Mouse (Mus musculus) megakaryocyte progenitor cell, adult 5-6 weeks (primary cell): ENCODE measurements around the gene Ero1lb. TPM values are rescaled to one million over a fixed set of nuclear protein-coding genes. Genes with fewer than 3 reads are reported as not detected.

ENCODE experiments used
- ATAC-seq: replicated peaks from 2 replicates; pipeline ENCODE4 v1.8.0; 2016; ENCODE audit warnings: mild to moderate bottlenecking, moderate TSS enrichment, inconsistent platforms; ENCODE audit not compliant: poor library complexity
- total RNA-seq, 2 experiments: library from RNA; stranded (forward) in 1 of 2; stranded (reverse) in 1 of 2; fragments of 157-497, 149-512 nt in 1 of 2; fragments of 200-1000 nt in 1 of 2; gene quantifications; 2 replicates each; pipeline versions ENCODE4 v1.2.3 to v1.2.4; 2015 to 2017

The Ero1lb gene
- 19.0 and 24.4 TPM in 2 replicates for total RNA-seq (2015)
- total RNA-seq (2017), result 14.2 and 14.4 TPM in 2 replicates

DNA sequence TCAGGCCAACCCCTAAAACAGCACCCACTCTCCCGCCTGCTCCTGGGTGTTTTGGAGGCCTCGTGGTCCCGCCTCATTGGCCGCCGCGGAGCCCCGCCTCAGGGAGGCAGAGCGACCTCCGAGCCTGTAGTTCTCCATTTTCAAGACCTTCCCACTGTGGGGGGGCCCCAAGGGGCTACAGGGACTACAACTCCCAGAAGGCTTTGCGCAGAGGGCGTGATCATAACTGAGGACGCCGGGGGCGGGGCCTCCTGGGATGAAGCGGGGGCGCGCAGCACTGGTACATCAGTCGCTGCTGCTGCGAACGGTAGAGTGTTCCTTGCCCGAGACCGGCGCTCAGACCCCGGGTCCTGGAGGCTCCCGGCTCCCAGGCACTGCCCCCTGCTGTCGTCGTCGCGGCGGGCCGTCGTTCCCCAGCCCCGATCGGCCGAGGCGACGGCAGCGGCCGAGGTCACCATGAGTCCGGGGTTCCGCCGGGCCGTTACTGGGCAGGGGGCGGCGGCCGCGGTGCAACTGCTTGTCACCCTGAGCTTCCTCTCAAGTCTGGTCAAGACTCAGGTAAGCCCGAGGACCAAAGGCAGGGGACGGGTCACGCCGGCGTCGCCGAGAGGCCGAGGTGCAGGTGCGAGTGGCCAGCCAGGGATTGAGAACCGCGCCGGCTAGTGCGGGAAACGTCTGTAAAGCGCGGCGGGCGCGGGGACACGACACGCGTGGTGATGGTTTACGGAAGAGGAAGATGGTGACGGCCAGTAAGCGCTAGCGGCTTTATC lies at the start of gene Ero1lb:
TSS of gene Ero1lb (plus strand) at position 254 of the 770 bp plus-strand sequence.
- peak; percentile 87 for ATAC-seq

DNA sequence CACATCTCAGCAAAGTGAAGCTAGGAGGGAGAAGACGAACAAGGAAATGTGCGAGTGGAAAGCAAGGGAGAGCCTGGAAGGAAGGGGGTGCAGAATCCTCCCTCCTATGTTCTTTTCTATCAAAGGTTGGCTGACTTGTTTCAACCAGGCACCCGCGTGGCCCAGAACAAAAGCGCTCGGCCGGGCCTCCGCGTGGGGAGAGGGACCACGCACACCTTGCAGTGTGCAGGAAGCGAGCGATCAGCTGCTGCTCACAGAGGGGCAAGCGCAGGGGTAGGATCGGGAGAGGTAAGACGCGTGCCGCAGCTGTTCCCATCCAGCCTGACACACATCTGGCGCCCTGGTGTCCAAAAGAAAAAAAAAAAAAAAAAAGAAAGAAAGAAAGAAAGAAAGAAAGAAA lies 46.3 kb upstream of the Ero1lb start:
- 0 out of 2 replicates have a peak, but pooled peaks have one; percentile 14 for ATAC-seq

DNA sequence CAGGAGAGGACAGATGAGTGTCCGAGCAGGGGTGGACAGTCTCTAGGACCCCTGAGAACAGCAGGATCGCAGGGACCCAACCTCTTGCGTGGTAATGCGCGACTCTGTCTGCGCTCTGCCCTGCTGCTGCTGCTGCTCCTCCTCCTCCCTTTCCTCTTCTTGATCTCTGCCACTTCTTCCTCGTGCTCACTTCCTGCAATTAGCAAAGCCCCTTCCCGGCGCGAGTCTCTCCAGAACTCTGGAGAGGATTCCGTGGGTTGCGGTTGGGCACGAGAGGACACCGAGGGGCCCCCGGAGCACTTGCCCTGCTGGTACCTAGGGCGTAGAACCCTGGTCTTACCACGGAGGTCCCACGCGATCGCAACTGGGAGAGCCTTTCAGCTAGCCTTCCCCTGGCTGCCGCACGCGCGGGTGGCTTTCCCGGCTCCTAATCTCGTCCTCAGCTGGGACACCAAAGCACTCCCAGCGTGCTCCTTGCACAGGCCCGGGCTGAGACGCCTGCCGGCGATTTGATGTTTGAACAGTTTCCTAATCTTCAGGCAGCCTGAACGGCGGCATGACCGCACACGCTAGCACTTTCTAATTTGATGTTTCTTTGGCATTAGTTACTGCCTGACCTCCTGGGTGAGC lies 45.6 kb upstream of the Ero1lb start, which contains the start of gene Edaradd:
TSS of gene Edaradd (minus strand) at position 484 of the 630 bp plus-strand sequence.
- ATAC-seq, result peak; percentile 80

DNA sequence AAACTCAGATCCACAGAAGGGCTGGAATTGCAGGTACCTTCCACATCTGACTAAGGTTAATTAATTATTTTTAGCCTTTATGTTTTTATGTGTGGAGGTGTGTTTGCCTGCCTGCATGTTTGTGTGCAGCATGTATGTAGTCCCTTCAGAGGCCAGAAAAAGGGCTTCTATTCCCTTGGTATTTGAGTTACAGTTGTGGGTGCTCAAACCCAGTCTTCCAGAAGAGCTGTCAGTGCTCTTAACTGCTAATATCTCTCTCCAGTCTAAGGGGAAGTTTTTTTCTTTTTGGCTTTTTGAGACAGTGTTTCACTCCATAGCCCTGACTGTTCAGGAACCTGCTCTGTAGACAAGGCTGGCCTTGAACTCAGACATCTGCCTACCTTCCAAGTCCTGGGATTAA lies 43.3 kb upstream of the Ero1lb start:
- ATAC-seq, result no peak

DNA sequence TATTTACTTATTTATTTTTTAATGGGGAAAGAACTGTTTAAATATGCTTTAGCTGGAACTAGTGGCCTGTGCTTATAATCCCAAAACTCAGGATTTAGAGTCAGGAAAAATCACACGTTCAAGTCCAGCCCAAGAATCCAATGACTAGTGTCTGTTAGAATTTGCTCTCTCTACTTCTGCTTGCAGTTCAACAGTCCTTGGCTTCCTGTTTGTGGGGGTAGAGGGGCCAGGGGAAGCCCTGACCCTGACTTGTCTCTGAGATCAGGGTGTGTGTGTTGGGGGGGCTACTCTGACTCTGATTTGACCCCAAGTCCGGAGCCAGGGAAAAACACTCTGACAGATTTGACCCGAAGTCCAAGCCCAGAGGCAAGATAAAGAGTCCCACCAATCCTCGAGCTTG lies 40.0 kb upstream of the Ero1lb start:
- ATAC-seq, result peak; percentile 51; the same call in 1 of the 2 replicates

DNA sequence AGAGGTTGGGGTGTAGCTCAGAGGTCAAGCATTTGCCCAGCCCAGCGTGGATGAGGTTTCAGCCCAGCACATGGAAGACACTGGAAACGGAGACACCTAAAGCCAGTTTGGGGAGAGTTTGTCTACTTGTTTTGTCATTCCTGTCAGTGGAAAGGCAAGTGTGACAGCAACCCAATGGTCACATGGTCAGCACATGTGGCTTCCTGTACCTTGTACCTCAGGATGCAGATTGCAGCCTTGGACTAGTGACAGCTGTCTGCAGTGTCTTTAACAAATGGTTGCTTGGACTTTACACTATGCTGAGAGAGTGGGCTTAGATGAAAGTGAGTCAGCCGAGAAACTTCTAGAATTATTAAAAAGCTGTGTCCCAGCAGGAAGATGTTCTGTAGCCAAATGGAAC lies 31.0 kb upstream of the Ero1lb start:
- no peak for ATAC-seq

DNA sequence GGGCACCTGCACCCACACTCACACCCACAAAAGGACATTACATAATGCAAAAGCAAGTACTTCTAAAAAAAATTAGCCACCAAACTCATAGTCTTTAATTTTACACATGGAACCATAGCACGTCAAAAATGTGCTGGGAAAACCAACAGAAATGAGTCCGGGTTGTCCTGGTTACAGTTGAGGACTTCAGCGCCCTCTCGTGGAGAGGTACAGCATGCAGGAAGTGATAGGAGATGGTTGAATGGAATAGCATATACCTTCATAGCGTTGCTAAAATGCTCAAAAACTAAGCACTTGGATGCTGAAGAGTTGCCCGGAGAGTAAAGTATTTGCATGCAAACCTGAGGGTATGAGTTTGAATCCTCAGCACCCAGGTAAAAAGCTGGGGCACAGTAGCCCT lies 27.7 kb upstream of the Ero1lb start:
- peak; percentile 58 for ATAC-seq

DNA sequence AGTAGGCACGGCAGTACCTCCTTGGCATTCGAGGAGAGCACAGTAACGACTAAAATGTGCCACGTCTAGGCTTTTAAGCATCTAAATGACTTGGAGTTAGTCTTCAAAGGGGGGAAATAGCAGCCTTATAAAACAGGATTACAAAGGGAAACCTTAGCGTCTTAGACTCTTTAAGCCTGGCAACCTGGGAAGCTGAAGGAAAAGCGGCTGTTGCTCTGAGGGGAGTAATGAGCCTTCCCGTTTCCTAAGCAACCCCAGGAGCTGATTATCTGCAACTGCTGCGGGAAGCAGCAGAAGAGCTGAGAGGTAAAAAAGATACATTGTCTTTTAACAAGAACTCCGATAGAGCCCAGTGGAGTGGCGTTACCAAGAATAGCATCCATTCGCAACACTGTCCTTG lies 26.0 kb upstream of the Ero1lb start:
- ATAC-seq, result no peak

DNA sequence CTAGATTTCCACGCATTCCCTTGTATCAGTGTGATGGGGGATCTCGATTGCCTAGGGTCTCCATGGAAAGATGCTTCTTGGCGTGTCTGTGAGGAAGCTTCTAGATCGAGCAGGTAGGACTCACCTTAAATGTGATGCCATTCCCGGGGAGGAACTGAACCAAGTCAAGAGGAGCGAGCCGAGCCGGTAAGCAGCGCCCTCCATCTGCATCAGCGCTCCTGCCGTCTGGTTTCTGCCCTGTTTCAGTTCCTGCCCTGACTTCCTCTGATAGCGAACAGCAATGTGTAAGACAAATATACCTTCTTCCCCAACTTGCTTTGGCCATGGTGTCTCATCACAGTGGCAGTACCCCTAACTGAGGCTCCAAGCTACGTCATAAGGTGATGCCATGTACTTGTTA lies 25.6 kb upstream of the Ero1lb start:
- ATAC-seq, result peak; percentile 28

DNA sequence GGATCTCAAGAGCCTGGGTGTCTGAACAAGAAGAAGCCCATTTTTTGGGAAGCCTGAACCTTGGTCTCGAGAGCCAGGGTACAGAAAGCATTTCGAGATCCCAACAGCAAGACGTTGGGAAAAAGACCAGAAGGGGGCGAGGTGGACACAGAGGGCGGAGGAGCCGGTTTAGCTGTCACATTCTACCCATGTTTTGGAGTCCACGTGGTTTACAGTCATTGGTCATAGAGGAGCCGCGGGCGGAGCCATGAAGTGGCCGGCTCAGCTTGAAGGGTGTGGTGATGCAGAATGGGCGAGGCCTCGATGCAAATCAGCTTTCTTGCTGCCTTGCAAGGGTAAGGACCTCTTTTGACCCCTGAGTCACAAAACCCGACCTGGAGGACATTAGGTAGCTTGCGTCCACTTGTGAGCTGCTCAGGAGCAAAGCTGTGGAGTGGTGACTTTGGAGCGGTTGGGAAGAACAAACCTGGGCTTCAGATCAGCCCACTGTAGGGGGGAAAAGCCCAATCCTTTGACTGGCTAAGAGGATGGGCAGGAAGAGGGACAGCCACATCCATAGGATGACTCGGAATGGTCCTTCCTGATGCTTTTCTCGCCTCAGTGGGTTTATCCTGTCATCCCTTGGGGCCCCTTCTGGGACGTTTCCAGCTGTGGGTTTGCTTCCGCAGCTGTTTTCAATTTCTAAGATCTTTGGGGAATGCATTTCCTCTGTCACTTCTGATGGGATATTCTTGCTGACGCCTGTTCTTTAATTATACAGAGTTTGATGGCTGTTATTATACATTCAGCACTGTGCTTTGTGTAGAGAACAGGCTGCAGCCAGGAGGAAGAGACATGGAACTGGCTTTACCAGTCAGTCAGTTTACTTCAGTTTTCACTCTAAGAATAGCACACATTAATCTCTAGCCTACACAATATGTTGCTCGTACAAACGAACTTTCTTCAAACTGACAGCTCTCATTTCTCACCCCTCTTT lies 23.4 kb upstream of the Ero1lb start:
- ATAC-seq, result peak; percentile 95

DNA sequence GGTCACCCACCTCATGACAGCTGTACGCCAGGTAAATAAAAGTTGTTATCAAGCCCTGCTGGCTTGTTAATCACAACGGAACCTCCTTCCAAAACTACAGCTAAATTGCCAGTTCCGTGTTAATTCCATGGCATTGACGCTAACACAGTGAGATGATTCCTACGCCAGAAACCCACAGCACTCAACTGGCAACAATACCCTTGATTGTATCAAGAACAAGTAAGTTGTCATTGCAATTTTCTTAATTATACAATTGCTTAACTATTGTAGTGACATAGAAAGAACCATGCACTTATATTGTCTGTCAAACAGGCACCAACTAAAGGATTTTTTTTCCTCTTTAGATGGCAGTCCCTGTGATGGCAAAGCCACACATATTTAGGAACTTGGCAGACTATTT lies 22.4 kb upstream of the Ero1lb start:
- no peak for ATAC-seq

DNA sequence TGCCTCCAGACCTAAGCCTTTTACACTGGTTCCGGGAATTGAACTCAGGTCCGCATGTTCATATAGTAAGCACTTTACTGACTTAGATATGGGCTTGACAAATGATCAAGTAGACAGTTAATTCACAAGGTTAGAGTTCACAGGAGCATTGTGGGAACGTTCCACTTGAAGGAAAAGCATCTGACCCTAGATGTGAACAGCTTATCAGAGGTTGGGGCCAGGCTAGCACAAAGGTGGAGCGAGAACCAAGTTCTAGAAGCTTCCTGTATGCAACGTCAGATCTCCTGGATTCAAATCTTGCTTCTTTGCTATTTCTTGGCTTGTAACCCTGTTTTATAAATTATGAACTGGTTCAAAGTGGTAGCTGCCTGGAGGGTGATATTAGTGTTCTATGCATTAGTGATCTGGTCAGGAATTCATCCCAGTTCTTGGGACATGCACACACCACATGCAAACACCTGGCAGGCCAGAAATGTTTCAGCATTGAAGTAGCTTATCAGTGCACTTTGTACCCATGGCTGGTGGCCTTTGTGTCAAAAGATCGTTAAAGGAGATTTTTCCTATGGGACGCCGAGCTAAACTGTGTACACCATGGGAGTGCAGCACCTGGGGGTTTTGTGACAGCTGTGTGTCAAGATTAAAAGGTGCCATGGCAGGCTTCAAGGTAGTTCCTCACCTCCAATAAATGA lies 21.6 kb upstream of the Ero1lb start:
- ATAC-seq, result no peak

DNA sequence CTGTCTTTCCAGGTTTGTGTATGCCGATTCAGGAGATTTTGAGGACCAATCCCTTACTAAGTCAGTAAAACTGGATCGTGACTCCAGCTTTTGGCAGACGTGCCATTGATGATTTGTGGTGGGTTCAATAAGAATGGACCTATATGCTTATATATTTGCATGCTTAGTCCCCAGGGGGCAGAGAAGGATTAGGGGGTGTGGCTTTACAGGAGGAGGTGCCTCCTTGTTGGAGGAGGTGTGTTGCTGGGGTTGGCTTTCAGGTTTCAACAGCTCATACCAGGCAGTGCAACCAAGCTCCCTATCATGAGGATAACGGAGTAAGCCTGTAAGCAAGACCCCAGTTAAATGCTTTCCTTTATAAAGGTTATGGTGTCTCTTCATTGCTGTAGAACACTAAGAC lies 11.5 kb upstream of the Ero1lb start:
- ATAC-seq, result peak; percentile 48; the same call in 1 of the 2 replicates

DNA sequence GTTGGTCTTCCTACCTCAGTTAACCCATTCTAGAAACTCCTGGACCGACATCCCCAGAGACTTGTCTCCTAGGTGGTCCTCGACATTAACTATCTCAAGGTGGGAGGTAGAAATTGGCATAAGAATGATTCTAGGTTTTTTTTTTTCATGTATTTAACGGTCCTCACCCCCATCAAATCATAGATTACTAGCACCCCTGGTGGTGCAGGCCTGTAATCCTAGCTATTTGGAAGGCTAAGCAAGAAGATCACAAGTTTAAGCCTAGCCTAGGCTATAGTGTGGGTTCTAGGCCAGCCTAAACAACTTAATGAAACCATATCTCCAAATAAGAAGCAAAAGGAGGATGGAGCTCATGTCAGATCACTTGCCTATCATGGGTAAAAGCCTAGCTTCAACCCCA lies 6.6 kb upstream of the Ero1lb start:
- ATAC-seq, result no peak

DNA sequence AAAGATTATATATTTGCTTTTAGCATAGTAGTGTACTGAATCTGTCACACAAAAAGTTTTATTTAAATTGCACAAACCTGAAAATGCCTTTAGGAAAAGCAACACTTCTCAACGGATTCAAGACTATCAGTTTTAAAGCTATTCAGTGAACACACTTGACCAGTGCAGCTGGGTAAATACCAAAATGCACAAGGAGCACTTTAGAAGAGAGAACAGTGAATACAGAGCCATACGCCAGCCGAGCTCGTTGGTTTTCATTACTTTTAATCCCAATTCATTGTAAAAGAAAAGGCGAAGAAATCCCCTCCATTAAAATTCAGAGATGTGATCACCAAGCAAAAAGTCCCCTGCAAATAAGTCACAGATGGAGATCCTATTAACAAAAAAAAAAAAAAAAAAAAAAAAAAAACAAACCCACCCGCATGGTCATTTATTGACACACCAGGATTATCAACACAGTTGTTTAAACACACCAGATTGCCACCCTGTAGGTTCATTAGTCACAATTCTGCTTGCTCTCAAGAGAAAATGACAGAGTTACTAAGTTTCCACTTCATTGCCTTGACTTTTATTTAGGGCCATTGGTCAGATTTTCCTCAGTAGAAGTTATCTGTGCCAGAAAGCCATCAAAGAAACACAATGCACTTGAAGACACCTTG lies 6.1 kb upstream of the Ero1lb start:
- ATAC-seq, result no peak

DNA sequence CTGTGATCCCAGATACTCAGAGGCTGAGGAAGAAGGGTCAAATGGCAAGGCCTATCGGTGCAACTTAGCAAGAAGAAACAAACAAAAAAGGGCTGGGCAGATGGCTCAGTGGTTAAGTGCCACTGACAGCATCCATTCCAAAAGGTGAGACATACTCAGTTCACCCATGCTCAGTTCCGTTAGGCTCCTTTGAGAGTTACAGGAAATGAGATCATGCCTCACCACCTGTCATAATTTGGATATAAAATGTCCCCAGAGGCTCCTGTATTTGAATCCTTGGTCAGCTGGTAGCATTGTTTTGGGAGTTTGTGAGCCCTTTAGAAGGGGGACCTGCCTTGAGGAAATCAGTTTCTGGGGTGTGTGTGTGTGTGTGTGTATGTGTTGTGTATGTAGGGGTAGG lies 3.9 kb upstream of the Ero1lb start:
- ATAC-seq, result no peak

DNA sequence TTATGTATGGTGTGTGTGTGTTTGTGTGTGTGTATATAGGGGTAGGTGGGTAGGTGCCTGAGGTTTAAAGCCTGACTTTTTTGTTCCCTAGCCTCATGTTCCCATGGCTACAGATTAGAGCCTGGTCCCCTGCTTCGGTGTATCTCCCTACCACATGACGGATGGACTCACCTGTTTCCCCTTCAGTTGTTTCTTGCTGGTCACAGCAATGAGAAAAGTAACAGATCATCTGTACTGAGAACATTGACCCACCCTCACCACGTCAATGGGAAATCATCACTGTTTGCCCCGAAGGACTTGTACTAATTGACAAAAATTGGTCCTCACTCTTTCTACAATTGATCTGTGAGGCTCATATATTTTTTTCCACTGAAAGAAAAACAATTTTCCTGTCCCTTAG lies 3.4 kb upstream of the Ero1lb start:
- no peak for ATAC-seq

DNA sequence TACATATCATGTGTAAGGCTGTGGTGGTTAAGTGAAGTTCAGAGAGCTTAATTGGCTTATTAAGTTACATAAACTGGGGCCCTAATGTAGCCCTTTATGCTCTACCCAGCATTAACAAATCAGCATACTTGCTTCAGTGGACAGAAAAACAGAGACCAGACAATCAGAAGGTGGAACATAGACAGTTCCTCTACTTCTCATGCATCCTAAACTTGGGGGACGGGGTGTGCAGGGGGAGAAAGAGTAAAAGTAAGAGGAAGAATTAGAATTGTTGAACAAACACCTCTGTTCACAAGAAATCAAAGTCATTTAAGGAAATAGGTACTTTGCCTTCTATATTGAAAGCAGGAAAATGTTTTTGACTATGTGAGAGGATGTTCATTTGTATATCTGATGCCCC lies 2.3 kb downstream of the Ero1lb start:
- ATAC-seq, result no peak

DNA sequence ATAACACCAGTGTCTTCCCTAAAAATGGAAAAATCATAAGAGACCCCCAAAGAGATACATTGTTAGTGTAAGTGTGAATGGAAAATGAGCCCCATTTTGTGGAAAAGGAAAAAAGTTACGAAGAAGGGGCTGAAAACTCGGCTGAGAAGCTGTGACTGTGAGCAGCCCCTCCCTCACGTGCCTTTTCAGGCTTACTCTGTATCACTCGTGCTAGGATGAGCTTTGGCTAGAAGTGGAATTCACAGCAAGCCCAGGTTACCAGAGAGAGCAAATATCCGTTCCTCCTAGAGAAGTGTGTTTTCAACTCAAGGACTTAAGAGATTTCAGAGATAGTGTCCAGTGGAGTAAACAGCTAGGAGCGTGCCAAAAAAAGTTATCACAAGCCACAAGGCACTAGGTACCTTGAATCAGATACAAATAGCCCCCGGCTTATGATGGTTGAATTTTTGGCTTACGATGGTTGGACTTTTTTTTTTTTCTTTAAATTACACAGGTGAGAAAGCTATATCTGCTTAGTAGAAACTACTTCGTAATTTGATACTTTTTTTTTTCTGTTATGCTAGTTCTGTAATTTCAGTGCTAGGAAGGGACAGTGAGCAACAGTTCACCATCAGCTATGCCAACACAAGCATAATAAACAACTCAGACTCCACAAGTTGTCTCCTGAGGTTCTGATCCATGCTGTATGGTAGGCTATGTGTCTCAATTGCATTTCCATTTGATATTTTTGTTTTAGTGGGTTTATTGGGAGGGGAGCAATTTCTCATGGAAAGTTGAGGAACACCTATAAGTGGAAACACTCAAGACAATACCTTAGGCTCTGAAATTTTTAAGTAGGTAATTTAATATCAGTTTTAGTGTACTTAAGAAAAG lies 3.2 kb downstream of the Ero1lb start:
- ATAC-seq, result no peak
